Mouse (Mus musculus) hematopoietic multipotent progenitor cell, adult 10-12 weeks (in vitro differentiated cells): ENCODE measurements around the gene Vmn1r207-ps. TPM values are rescaled to one million over a fixed set of nuclear protein-coding genes. Genes with fewer than 3 reads are reported as not detected.

Experiments used
- polyA plus RNA-seq: library from polyadenylated mRNA; stranded (reverse); fragments of >175 nt; gene quantifications from 2 replicates; pipeline ENCODE4 v1.2.3, GENCODE M21; 2012; ENCODE audit warnings: low replicate concordance

Gene Vmn1r207-ps
- polyA plus RNA-seq: not detected in 2 replicates

DNA sequence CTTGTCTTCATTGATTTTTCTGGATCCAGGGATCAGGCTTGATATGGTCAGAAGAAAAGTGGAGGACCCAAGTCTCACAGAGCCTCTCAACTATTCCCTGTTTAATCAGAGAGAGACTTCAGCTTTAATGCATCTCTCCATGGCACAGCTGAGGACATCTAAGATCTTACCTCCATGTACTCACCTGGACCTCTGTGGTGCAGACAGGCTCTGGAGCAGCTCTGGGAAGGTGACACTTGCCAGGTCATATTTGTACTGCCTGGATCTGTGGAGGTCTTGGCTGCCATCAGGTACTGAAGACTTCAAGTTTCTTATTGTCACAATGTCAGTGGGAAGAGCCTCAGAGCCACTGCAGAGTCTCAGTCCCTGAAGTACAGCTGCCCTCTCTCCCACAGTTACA, at the start of gene Vmn1r207-ps:
TSS of gene Vmn1r207-ps (minus strand) at position 101 of the 400 bp plus-strand sequence.

DNA sequence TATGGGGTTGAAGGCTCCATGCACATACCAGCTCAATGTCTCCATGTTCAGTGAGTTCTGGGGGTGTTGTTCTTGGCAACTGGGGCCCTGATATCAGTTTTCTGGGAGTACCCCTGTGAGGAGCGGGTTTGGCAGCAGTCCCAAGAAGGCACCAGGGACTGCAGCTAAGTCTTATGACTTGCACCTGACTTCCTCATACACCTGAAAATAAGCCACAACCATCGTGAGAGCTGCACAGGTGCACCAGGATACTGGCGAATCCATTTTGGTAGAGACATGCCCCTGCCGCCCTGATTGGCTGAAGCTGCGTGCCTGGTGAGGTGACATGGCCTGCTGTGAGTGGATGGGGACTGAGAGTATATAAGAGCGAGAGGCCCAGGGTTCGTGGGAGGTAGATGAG, 47.9 kb upstream of the Vmn1r207-ps start, which contains the start of gene Vmn1r208:
TSS of gene Vmn1r208 (minus strand) at position 101 of the 400 bp plus-strand sequence.

Other genes with a start within 250 kb of the Vmn1r207-ps start
- gene Vmn1r202, start 224.2 kb downstream of the Vmn1r207-ps start, polyA plus RNA-seq: not detected in 2 replicates
- gene Vmn1r203, start 211.5 kb downstream of the Vmn1r207-ps start, polyA plus RNA-seq: not detected in 2 replicates
- not detected in 2 replicates for gene Vmn1r204, start 176.4 kb downstream of the Vmn1r207-ps start, polyA plus RNA-seq
- not detected in 2 replicates for gene Vmn1r205, start 136.6 kb downstream of the Vmn1r207-ps start, polyA plus RNA-seq
- not detected in 2 replicates for gene Vmn1r206, start 105.4 kb downstream of the Vmn1r207-ps start, polyA plus RNA-seq
- not detected in 2 replicates for gene Vmn1r208, start 47.8 kb upstream of the Vmn1r207-ps start, polyA plus RNA-seq
- not detected in 2 replicates for gene Vmn1r209, start 80.1 kb upstream of the Vmn1r207-ps start, polyA plus RNA-seq
- not detected in 2 replicates for gene Vmn1r210, start 101.7 kb upstream of the Vmn1r207-ps start, polyA plus RNA-seq
- not detected in 2 replicates for gene Vmn1r211, start 127.9 kb upstream of the Vmn1r207-ps start, polyA plus RNA-seq
- gene Vmn1r212, start 154.6 kb upstream of the Vmn1r207-ps start, polyA plus RNA-seq: not detected in 2 replicates